Mouse (Mus musculus): ENCODE results near the gene Adam12.
"Not testable (repeated sequence)": the region's sequence is repeated elsewhere in the genome, so short reads cannot be mapped to it uniquely, and the experiment has no call there.

Adam12 gene

DNA sequence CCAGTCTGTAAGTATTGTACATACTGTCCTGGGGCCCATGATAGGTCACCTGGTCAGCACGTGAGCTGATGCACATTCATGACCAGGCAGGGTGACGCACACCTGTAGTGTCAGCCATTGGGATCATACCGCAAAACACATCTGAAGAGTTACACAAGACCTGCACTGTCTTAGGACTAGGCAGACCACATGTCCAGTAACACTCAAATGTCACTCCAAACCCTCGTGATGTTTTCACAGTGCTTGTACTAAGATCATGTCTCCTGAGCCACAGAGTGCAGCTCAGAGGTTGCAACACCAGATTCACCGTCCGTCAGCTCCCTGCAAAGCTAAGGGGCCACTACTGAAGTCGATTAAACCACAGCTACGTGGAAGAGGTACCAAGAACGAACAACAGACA lies 340.6 kb downstream of the Adam12 start:
- Histone ChIP-seq H3K27me3 (ENCODE audit: insufficient read depth, low read length) (no peaks in the 10 kb centered on the region; the same call in 1 of the 2 replicates), H3K36me3 (ENCODE audit: insufficient read depth, low read length) (no peaks in the 10 kb centered on the region), H3K4me3 (replicated peaks; ENCODE audit: low read length) (no peak overlapping the region), H3K9me3 (ENCODE audit: low read length) (no peaks in the 10 kb centered on the region), H3K4me1 (replicated peaks; ENCODE audit: low read depth, low read length) (no peaks in the 10 kb centered on the region)
- TF ChIP-seq NANOG (IDR thresholded peaks at IDR 0.05; ENCODE audit: borderline replicate concordance, low read length) = no peak
- no peak for TF ChIP-seq CTCF (conservative IDR thresholded peaks at IDR 0.05; ENCODE audit: low read length)
- TF ChIP-seq POU5F1 (IDR thresholded peaks at IDR 0.05; ENCODE audit: borderline replicate concordance, low read length) = no peak

DNA sequence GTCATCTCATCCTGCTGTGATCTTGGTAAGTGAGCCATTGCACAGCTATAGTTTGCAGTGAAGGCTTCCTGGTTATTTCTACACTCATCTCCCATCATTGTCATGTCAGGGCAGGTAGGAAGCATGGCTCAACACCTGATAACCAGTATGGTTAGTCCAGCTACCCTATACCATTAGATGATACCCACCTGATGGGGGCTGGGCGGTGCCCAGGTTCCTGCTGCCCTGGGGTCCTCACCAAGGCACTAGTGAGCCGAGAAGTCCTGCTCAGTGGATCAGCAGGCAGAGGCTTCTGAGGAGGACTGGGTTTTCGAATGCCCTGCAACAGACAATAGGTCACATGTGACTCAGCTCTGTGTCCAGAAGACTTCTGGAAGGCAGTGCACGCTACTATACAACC lies 342.0 kb downstream of the Adam12 start:
- H3K9me3 ChIP-seq (ENCODE audit: low read length) = no peaks in the 10 kb centered on the region
- no peaks in the 10 kb centered on the region for H3K36me3 ChIP-seq (ENCODE audit: insufficient read depth, low read length)
- no peaks in the 10 kb centered on the region for H3K4me1 ChIP-seq (replicated peaks; ENCODE audit: low read depth, low read length)
- H3K27me3 ChIP-seq (ENCODE audit: insufficient read depth, low read length) = no peaks in the 10 kb centered on the region; the same call in 1 of the 2 replicates
- no peak overlapping the region for H3K4me3 ChIP-seq (replicated peaks; ENCODE audit: low read length)
- no peak for TF ChIP-seq CTCF (conservative IDR thresholded peaks at IDR 0.05; ENCODE audit: low read length)
- no peak for TF ChIP-seq POU5F1 (IDR thresholded peaks at IDR 0.05; ENCODE audit: borderline replicate concordance, low read length)
- no peak for TF ChIP-seq NANOG (IDR thresholded peaks at IDR 0.05; ENCODE audit: borderline replicate concordance, low read length)

DNA sequence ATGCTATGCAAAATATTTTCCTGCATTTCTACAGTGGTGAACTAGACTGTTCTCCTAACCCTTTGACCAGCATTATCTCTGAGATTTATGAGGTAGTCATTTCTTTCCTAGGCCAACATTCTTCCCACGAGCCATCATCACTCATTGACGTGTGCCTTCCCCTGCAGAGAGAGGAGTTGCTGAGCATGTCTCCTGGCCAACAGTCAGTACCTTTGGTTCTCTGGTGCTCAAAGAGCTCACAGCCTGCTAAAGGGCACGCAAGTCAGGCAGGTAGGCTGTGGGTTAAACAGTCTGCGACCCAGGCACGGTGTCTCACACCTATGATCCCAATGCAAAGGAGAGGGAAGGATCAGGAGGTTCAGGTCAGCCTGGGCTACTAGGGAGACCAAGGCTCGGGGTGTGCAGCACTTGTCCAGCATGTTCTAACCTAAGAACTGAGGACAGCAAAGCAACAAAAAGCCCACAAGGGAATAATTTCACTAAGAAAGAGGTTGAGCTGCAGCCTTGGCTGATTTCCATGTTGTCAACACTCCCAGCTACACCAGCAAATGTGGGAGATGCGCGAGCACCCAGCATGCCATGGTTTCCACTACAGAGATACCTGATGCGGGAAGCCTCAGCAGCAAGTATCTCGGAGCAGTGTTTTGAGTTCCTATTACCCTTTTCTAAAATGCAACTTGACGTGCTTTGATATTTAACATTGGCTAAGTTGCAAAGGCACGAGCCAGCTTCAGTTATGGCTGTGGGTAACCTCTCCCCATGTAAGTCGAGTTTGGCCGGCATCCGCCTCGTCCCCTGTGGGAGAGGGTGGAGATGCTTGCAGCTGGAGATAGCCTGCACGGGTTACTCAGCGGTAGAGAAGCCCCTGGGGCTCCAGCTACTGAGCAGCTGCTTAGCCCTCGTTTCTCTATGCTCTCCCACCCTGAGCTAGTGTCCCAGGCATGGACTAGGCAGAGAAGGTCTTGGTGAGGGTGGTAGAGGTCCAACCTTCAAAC lies 342.7 kb downstream of the Adam12 start:
- Histone ChIP-seq H3K36me3 (ENCODE audit: insufficient read depth, low read length) (no peaks in the 10 kb centered on the region), H3K9me3 (ENCODE audit: low read length) (no peaks in the 10 kb centered on the region), H3K27me3 (ENCODE audit: insufficient read depth, low read length) (no peaks in the 10 kb centered on the region; the same call in 1 of the 2 replicates), H3K4me3 (replicated peaks; ENCODE audit: low read length) (no peak overlapping the region), H3K4me1 (replicated peaks; ENCODE audit: low read depth, low read length) (no peaks in the 10 kb centered on the region)
- no peak for TF ChIP-seq CTCF (conservative IDR thresholded peaks at IDR 0.05; ENCODE audit: low read length)
- no peak for TF ChIP-seq POU5F1 (IDR thresholded peaks at IDR 0.05; ENCODE audit: borderline replicate concordance, low read length)
- no peak for TF ChIP-seq NANOG (IDR thresholded peaks at IDR 0.05; ENCODE audit: borderline replicate concordance, low read length)

DNA sequence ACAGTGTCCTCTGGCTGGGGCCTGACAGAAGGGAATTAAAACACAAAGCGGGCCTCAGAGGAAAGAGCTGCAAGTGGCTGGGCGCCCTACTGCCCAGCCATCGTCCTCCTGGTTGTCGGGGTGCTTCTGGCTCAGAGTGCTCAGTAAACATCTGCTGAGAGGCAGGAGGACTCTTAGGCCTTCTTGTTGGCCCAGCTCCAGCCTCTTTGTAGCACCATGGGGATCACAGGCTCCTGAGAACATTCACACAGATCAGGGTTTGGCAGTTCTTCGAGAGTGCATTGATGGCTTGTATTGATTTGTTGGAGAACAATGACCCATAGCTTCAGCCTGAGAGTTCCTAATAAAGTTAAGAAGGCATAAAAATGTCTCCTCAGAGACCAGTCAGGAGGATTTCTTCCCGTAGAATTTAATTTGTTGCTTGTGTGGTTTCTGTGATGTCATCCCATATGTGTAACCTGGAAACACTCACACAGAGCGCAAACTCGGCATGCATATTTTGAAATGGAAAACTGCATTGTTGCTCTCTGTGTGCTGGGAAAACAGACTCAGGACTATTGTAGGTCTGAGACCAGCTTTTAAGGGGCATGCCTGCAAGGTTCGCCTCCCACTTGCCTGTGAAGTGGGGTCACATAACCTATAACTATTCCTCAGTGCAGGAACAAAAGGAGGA lies 347.1 kb downstream of the Adam12 start:
- H3K36me3 ChIP-seq (ENCODE audit: insufficient read depth, low read length); H3K27me3 ChIP-seq (ENCODE audit: insufficient read depth, low read length); H3K4me1 ChIP-seq (replicated peaks; ENCODE audit: low read depth, low read length); H3K9me3 ChIP-seq (ENCODE audit: low read length); H3K4me3 ChIP-seq (replicated peaks; ENCODE audit: low read length): not testable (repeated sequence)

DNA sequence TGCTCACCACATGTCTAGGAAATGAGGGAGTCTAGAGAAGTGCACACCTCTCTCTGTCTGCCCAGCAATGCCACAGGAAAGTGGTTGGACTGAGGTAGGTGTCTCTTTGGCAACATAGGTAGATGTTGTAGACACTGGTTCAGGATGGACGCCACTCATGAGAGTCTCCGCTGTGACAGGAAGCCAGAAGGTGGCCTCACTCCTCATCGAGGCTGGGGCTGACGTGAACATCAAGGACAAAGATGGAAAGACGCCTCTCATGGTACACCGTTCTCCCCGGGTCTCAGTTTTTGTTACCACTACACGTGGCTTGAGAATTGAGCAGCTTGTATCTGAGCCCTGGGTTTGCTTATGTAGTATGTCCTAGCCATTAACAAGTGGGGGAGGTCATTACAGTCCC lies 352.2 kb downstream of the Adam12 start:
- H3K4me1 ChIP-seq (replicated peaks; ENCODE audit: low read depth, low read length) = no peaks in the 10 kb centered on the region
- H3K9me3 ChIP-seq (ENCODE audit: low read length) = no peaks in the 10 kb centered on the region
- no peaks in the 10 kb centered on the region for H3K36me3 ChIP-seq (ENCODE audit: insufficient read depth, low read length)
- no peak for TF ChIP-seq POU5F1 (IDR thresholded peaks at IDR 0.05; ENCODE audit: borderline replicate concordance, low read length)
- TF ChIP-seq CTCF (conservative IDR thresholded peaks at IDR 0.05; ENCODE audit: low read length) = no peak
- TF ChIP-seq NANOG (IDR thresholded peaks at IDR 0.05; ENCODE audit: borderline replicate concordance, low read length) = no peak
- no peak overlapping the region for H3K4me3 ChIP-seq (replicated peaks; ENCODE audit: low read length)
- H3K27me3 ChIP-seq (ENCODE audit: insufficient read depth, low read length) = no peaks in the 10 kb centered on the region

DNA sequence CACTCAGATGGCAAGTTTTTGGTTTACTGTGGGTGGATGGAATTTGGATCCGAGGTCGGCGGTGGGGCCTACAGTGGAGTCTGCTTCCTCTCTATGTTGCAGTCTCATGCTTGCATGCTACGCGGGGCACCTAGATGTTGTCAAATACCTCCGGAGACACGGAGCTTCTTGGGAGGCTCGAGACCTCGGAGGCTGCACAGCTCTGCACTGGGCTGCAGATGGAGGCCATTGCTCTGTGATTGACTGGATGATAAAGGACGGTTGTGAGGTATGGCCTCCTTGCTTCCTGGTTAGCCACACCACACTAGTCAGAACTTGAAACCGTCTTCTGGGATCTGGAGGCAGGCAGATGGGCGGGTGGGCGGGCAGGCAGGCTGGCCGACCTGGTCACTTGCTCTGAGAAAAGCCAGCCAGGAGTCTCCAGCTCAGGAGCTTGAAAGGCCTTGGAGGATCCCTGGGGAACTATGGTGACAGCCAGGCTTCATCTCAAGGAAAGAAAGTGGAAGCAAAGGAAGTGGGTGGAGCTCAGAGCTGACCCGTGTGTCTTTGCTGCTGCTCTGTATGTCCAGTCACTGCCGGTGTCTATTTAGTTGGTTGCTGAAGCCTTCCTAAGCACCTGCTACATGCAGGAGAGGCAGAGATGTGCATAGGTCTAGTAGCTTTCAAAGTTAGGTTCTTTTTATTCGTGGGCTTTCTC lies 355.2 kb downstream of the Adam12 start:
- Histone ChIP-seq H3K9me3 (ENCODE audit: low read length) (no peaks in the 10 kb centered on the region), H3K4me1 (replicated peaks; ENCODE audit: low read depth, low read length) (no peaks in the 10 kb centered on the region), H3K36me3 (ENCODE audit: insufficient read depth, low read length) (no peaks in the 10 kb centered on the region), H3K27me3 (ENCODE audit: insufficient read depth, low read length) (no peaks in the 10 kb centered on the region), H3K4me3 (replicated peaks; ENCODE audit: low read length) (no peak overlapping the region)
- no peak for TF ChIP-seq POU5F1 (IDR thresholded peaks at IDR 0.05; ENCODE audit: borderline replicate concordance, low read length)
- no peak for TF ChIP-seq CTCF (conservative IDR thresholded peaks at IDR 0.05; ENCODE audit: low read length)
- no peak for TF ChIP-seq NANOG (IDR thresholded peaks at IDR 0.05; ENCODE audit: borderline replicate concordance, low read length)

DNA sequence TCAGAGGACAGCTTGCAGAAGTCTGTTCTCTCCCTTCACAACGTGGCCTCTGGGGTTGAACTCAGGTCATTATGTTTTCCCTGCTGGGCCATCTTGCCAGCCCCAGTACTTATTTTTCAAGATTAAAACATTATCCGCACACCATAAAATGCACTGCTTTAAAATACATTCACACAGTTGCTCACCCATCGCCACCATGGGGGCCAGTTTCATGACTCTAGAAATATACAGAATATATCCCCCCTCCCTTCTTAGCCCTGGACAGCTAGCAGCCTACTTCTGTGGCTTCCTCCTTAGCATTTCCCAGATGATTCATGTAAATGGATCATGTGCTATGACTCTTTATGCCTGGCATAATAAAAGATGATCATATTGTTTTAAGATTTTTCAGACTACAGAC lies 355.8 kb downstream of the Adam12 start:
- no peaks in the 10 kb centered on the region for H3K27me3 ChIP-seq (ENCODE audit: insufficient read depth, low read length)
- no peak overlapping the region for H3K4me3 ChIP-seq (replicated peaks; ENCODE audit: low read length)
- no peaks in the 10 kb centered on the region for H3K36me3 ChIP-seq (ENCODE audit: insufficient read depth, low read length)
- no peaks in the 10 kb centered on the region for H3K4me1 ChIP-seq (replicated peaks; ENCODE audit: low read depth, low read length)
- TF ChIP-seq CTCF (conservative IDR thresholded peaks at IDR 0.05; ENCODE audit: low read length) (no peak), POU5F1 (IDR thresholded peaks at IDR 0.05; ENCODE audit: borderline replicate concordance, low read length) (no peak), NANOG (IDR thresholded peaks at IDR 0.05; ENCODE audit: borderline replicate concordance, low read length) (no peak)
- no peaks in the 10 kb centered on the region for H3K9me3 ChIP-seq (ENCODE audit: low read length)

DNA sequence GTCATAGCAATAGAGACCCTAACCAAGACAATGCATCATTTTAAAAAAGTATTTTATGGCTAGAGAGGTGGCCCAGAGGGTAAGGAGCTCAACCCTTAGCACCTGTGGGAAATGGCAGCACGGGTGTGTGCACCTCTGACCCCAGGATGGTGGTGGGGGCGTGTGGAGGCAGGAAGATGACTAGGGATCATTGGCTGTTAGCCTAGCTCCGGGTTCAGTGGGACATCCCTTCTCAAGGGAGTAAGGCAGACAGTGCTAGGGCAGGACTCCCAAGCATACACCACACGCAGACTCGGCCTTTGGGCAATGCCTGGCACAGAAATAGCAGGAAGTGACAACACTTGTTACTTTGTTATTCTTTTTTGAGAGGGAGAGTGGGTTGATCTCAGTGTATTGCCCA lies 359.2 kb downstream of the Adam12 start:
- Histone ChIP-seq H3K4me1 (replicated peaks; ENCODE audit: low read depth, low read length) (no peaks in the 10 kb centered on the region), H3K27me3 (ENCODE audit: insufficient read depth, low read length) (peaks cover 8% of the 10 kb centered on the region; the same call in 1 of the 2 replicates), H3K36me3 (ENCODE audit: insufficient read depth, low read length) (no peaks in the 10 kb centered on the region), H3K9me3 (ENCODE audit: low read length) (no peaks in the 10 kb centered on the region), H3K4me3 (replicated peaks; ENCODE audit: low read length) (no peak overlapping the region)
- TF ChIP-seq POU5F1 (IDR thresholded peaks at IDR 0.05; ENCODE audit: borderline replicate concordance, low read length) (no peak), CTCF (conservative IDR thresholded peaks at IDR 0.05; ENCODE audit: low read length) (no peak), NANOG (IDR thresholded peaks at IDR 0.05; ENCODE audit: borderline replicate concordance, low read length) (no peak)

All from E14TG2a.4 (cell line).